Mouse (Mus musculus) embryo, embryonic 10 days (tissue): Measurements from ENCODE around the gene Zbtb49.

Source experiments
- DNase-seq: peaks from one replicate; pipeline ENCODE4 v3.0.0-alpha.2; 2015; ENCODE audit warnings: low spot score

The Zbtb49 gene

GRCm38 (mm10) chr5:38220328-38220912 is at the start of gene Zbtb49, which contains the start of gene Lyar:
Zbtb49 (minus strand) TSS chr5:38220457.
Lyar (plus strand) TSS chr5:38220470.
- peak; percentile 91 for DNase-seq

- DNase-seq = peak; percentile 78
Measured at GRCm38 (mm10) chr5:38260107-38260682, 39.9 kb upstream of the Zbtb49 start, which contains the start of gene Tmem128. Tmem128 (plus strand) TSS chr5:38260185.

GRCm38 (mm10) chr5:38259455-38260106 is 39.3 kb upstream of the Zbtb49 start:
- DNase-seq = no peak

GRCm38 (mm10) chr5:38258773-38259146 is 38.5 kb upstream of the Zbtb49 start:
- no peak for DNase-seq

- no peak for DNase-seq
Measured at GRCm38 (mm10) chr5:38258034-38258772, 37.9 kb upstream of the Zbtb49 start.

- DNase-seq = no peak
Measured at GRCm38 (mm10) chr5:38256551-38256950, 36.3 kb upstream of the Zbtb49 start.

- no peak for DNase-seq
Measured at GRCm38 (mm10) chr5:38255644-38256043, 35.4 kb upstream of the Zbtb49 start.

- no peak for DNase-seq
Measured at GRCm38 (mm10) chr5:38255195-38255594, 34.9 kb upstream of the Zbtb49 start.

- no peak for DNase-seq
Measured at GRCm38 (mm10) chr5:38241966-38242365, 21.7 kb upstream of the Zbtb49 start.

GRCm38 (mm10) chr5:38241473-38241834 is 21.2 kb upstream of the Zbtb49 start:
- DNase-seq = no peak

- peak; percentile 71 for DNase-seq
Measured at GRCm38 (mm10) chr5:38240727-38241472, 20.6 kb upstream of the Zbtb49 start.

- DNase-seq = no peak
Measured at GRCm38 (mm10) chr5:38236627-38237026, 16.4 kb upstream of the Zbtb49 start.

GRCm38 (mm10) chr5:38235422-38235821 is 15.2 kb upstream of the Zbtb49 start:
- peak; percentile 69 for DNase-seq

- DNase-seq = peak; percentile 40
Measured at GRCm38 (mm10) chr5:38219771-38220307, 418 bp downstream of the Zbtb49 start.

GRCm38 (mm10) chr5:38213009-38213408 is 7.2 kb downstream of the Zbtb49 start:
- peak; percentile 39 for DNase-seq

- no peak for DNase-seq
Measured at GRCm38 (mm10) chr5:38211691-38212090, 8.6 kb downstream of the Zbtb49 start.

GRCm38 (mm10) chr5:38208985-38209384 is 11.3 kb downstream of the Zbtb49 start:
- DNase-seq = no peak

GRCm38 (mm10) chr5:38205303-38205726 is 14.9 kb downstream of the Zbtb49 start:
- no peak for DNase-seq

- DNase-seq = no peak
Measured at GRCm38 (mm10) chr5:38199686-38200085, 20.6 kb downstream of the Zbtb49 start.

- DNase-seq = peak; percentile 94
Measured at GRCm38 (mm10) chr5:38197482-38197823, 22.8 kb downstream of the Zbtb49 start.

GRCm38 (mm10) chr5:38196821-38197481 is 23.3 kb downstream of the Zbtb49 start:
- DNase-seq = no peak
